Mouse (Mus musculus) right cerebral cortex, postnatal 10 days (tissue): ENCODE data around the gene Gsk3a.

Experiments used
- DNase-seq, 2 experiments: peaks; one replicate each; pipeline ENCODE4 v3.0.0; 2021; ENCODE audit warnings: low spot score in 2 of 2

The Gsk3a gene

DNA sequence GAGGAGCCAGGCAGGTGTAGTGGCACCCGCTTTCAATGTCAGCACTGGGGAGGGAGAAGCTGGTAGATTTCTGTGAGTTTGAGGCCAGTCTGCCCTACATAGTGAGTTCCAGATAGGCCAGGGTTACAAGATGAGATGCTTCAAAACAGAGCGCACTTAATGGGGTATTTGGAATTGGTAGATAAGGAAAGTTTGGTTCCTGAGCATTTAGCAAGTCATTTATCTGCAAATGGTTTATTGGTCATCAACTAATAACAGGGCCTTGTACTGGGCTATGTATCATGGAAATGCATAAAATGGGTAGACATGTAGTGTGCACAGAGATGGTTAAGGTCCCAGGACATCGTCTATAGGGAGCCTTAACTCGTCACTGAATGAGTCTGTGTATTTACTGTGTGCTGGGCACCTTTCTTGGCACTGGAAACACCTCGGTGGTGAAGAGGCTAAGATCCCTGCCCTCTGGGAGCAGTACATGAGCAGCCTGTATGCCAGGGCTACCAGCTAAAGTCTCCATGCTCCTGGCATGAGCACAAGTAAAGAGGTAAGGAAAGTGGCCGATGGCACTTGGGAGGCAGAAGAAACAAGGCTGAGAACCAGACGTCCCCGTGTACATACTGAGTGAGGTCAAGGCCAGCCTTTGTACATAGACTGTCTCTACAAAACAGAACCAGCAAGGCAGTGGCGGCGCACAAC lies 15.2 kb downstream of the Gsk3a start:
- DNase-seq = no peak

DNA sequence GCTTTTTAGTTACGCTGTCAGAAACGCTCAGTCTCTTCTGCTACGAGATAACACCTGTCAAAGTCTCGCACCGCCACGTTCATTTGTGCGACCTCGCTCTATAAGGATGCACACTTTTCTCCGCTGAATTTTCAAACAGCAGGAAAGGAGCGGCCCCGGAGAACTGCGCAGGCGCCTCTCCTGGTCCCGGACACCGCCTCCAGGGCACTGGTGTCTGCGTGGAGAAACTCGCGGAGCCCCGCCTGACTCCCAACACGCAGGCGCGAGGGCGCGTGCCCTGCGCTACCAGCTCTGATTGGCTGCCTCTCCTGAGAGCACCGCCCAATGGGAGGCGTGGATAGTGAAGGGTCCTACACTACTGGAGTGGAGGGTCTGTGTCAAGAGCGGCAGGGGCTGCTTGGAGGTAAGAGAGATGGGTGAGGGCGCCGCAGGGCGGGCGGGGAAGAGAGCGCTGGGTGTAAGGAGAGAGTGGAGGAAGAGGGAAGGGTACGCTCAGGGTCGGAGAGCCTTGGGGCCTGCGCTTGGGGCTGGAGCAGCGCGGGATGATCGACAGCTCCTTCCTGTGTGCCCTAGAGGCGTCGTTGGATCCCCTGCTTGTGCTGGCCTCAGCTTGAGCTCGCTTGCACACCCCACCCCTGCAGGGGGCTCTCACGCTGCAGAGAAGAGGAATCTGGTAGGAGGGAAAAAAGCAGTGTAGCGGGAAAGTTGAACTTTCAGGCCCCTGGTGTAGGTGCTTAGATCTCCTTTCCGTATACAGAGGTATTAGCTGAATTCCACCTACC lies 16.4 kb downstream of the Gsk3a start, which contains the start of gene Zfp526:
TSS of gene Zfp526 (plus strand) at position 324 of the 782 bp plus-strand sequence.
- peak; percentile 99 for DNase-seq

DNA sequence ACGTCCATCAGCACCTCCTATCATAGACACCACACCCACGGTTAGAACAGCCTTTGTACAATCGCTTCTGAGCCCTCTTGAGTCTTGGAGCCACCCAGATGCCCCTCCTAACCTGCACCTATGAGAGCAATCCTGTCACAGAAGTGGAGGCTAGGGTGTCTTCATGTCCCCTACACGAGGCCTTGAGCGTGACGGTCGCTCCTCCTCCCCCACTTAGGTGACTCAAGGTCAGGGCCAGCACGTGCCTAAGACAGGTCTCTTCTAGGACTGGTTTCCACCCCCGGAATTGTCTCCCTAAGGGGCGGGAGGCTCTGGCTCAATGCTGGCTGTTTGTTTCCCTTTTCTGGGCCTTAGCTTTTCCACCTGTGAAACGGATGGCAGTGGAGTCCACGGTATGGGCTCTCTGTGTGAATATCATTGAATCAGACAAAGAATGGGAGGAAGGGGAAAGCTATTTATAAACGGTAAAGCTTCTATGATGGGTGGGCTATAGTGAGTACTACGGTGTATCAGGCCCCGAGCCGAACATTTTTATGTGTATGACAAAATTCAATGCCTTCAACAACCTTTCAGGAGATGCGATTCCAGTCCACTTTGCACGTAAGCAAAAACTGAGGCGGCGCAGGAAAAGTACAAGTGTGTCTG lies 17.1 kb downstream of the Gsk3a start, which contains the start of gene Dedd2:
TSS of gene Dedd2 (minus strand) at position 159 of the 645 bp plus-strand sequence.
- peak in 1 of 2 experiments; percentile 43 for DNase-seq

DNA sequence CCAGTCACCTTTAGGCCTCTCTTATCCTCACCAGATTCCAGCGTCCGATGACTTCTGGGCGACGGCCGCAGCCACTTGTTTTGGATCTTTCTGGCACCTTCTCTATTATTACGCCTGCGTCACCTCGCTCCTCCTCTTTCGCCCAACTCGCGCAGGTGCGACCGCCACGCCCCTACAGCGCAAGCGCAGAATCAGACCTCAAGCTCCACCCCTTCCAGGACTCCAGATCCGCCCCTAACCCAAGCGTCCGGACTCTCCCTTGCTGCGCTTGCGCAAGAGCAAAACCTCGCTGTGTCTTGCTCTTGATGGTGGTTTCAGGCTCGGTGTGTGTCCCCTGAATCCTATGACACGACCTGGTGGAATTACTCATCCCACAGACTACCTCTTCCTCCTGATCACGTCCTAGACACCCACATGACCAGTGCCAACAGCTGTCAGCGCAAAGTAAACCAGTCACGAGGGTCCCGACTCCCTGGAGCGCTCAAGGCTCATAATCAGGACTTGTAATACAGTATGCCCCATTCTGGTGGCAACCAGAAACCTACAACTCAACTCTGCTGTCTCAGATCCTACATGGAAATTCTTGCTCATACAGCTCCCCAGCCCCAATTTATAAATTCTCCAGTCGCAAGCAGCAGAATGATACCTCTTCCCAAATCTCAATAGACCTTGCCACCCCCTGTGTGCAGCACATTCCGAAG lies 17.7 kb downstream of the Gsk3a start:
- DNase-seq = peak; percentile 96 to 97

- DNase-seq = no peak
Measured at GRCm38 (mm10) chr7:25219416-25219750, 18.3 kb downstream of the Gsk3a start.

DNA sequence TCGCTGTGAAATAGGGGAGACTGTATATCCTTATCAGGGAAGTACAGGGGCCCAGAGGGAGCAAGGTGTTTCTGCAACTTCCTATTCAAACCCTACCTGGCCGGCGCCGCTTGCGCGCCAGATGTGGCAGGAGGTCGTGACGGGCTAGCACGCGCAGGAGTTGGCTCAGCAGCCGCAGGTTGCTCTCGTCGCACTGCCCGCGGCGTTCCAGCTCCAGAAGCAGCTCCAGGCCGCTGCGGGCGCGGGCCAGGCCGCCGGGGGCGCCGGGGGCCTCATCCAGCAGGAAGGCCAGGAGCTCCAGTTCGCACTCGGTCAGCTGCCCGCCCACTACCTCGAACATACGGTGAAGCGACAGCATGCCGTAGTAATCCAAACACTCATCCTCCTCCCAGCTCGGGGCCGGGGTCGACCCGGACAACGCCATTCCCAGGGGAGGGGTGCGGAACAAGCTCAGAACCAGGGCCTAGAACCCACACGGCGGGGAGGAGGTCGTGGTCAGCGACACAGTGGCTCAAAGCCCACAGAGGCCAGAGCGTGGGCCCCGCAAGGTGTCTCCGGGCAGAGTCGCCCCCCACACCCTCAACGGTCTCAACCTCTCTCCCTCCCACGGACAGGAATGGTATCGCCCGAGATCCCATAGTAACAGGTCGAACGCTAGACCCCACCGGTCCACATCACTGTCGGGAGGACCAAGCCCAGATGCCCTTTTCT lies 18.8 kb downstream of the Gsk3a start:
- DNase-seq = peak; percentile 56 to 71

DNA sequence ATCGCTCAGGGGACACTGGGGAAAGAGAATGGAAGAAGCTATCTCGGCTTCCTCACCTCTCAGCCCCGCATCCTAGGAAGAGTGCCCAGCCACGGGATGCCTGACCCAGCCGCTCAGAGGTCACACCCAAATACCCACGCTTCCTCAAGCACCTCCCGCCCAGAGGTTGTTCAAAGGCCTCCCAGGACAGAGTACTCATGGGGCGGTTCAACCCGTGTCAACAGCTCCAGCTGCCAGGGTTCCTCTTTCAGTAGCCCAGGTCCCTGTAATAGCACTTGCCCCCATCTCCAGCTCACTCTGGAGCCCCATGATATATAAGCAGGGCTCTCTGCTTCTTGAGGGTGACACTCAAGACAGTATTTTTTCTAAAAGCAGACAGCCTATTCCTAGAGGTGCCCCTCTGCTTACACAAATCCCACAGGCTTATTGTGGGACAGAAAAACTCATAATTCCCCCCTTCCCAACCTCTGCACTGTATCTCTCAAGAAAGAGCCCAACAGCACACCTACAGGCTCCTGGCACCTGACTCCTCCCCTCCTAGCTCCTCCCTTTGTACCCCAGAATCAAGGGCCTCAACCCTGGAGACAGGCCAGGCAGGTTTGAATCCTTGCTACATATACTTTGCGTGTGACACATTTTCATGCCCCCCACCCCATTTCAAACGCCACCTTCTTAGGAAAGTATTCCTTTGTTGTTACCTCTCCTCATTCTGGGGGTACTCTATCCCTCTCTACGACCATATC lies 19.8 kb downstream of the Gsk3a start:
- no peak for DNase-seq

DNA sequence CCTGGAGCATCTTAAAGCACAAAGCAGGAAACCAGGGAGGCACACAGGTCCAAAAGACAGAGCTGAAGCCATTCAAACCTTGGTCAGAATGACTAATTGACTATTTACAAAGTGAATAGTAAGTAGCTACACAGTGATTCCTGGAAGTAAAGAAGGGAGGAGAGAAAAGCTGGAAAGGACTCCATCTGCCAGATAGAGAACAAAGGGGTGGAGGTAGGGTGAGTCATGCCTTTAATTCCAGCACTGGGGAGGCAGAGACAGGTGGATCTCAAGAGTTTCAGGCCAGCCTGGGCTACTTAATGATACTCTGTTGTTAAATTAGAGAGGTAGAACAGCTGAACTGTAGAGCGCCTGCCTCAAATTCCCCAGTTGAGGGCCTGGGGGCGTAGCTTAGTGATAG lies 23.5 kb downstream of the Gsk3a start:
- DNase-seq = no peak

DNA sequence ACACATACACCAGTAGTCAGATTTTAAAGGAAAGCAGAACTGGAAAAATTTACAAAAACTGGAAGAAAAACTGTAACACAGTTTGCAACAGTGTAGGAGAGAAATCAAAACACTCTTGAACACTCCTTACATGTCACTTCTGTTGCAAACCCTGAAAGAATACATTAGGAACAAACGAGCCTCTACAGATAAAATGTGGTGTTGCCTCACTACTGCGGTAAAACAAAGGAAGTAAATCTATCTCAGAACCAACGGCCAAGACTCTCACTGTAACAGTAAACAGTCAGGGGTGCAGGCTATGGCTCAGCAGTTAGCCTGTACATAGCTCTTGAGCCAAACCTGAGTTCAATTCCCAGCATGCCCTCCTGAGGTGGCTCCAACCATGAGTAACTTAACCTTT lies 24.6 kb downstream of the Gsk3a start:
- no peak for DNase-seq

GRCm38 (mm10) chr7:25210482-25210881 lies 27.2 kb downstream of the Gsk3a start:
- DNase-seq = no peak

DNA sequence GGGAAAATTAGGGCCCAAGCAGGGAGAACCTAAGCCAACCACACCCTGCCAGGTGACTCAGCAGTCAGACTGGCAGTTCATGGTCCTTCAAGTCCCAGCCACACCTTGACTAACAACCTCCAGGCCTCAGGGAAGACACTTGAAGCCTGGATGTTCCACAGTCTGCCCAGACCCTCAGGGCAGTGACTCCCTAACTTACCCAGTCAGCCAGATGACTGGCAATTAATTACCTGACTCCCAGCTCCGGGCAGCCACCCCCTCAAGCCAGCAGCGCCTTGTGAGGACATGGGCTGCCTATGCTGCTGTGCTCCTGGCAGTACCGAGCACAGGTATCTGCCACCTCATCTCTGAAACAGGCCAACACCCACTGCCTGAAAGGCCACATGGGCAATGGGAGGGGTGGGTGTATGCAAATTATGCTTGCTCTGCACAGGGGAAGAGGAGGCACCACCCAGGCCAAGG lies 28.5 kb downstream of the Gsk3a start:
- no peak for DNase-seq

GRCm38 (mm10) chr7:25206094-25206830 lies 31.4 kb downstream of the Gsk3a start:
- no peak for DNase-seq

DNA sequence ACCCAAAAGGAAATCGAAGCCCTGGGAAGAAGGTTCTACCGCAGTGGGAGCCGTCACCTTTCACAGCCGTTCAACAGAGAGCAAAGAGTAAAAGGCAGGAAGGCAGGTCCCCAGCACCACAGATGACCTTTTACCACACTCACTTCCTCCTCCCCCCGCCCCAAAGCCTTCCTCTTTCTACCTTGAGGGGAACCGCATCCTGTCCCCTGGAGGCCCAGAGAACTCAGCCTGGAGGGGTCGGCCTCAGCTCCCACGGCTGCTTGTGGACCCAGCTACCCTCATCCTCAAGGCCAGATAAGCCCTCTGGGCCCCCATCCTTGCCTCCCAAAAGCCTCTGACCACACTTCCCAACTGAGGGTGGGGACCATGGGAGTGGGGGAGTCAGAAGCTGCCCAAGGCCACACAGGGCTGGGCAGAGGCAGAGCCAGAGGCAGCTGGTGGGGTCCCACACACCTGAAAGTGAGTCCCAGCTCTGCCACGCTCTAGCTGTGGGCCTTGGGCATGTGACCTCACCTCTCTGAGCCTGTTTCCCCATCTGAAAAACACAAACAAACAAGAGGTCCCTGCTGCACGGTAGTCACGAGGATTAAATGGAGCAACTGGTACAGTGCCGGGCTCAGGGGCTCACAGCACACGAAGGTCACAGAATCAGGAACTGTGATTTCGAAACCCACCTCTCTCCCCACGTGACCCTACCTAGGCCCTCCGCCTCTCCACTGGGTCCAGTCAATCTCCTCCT lies 32.1 kb downstream of the Gsk3a start:
- DNase-seq = no peak

GRCm38 (mm10) chr7:25203624-25204023 lies 34.0 kb downstream of the Gsk3a start:
- DNase-seq = no peak

DNA sequence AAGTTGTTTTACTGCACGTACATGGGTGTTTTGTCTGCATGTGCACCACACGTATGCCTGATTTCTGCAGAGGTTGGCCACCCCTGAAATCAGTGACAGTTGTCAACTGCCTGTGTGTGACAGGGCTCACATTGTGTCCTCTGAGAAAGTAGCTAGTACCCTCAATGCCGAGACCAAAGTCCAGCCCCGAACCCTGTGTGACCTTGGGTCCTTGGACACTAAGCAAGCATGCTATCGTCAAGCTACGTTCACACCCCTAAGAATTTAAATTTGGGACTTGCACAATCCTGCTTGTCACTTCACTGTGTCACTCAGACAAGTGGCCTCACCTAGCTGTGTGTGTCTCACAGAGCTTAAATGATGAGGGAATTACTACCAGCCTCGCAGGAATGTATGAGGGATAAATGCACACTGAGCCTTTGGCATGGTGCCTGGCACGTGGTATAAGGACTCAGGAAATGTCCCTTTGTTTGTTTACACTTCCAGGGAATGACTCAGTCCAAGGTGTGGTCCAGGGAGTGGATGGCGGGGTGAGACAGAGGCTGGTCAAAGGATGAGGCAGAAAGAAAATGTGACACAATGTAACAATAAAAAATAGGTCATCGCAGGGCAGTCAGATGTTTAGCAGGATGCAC lies 40.1 kb downstream of the Gsk3a start:
- DNase-seq = no peak

DNA sequence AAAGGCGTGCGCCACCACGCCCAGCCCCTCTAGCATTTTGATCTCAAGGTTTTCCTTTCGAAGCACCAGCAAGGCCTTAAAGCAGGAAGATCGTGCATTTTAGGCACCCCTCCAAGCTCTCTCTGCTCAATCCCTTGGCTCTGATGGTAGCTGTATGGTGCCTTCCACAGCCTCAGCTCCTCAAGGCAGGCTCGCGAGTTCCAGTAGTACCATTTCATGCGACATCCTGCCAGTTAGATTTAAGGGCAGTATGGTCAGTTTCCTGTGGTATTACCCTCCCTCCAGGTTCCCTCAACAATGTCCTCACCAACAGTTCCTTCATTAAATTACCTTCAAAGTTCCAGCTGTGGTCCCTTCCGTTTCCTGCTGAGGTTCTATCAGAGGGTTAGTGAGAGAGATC lies 41.5 kb downstream of the Gsk3a start:
- no peak for DNase-seq

DNA sequence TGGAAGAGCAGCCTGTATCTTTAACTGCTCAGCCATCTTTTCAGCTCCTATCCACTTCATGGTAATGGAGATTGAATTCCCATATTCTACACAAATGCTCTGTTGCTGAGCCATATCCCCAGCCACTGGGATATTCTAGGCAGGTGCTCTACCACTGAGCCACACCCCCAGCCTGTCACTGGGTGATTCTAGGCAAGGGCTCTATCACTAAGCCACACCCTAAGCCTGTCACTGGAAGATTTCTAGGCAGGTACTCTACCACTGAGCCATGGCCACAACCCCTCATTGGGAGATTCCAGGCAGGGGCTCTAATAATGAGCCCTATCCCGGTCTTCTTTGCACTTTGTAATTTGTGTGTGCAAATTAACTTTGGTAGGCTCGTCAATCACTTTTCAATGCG lies 42.5 kb downstream of the Gsk3a start:
- no peak for DNase-seq

- no peak for DNase-seq
Measured at GRCm38 (mm10) chr7:25192110-25192509, 45.5 kb downstream of the Gsk3a start.

- DNase-seq = no peak
Measured at GRCm38 (mm10) chr7:25190806-25191205, 46.8 kb downstream of the Gsk3a start.
